Mouse (Mus musculus) T-cell, adult 66 days (primary cell): ENCODE measurements around the gene Sel1l3. TPM values are rescaled to one million over a fixed set of nuclear protein-coding genes. Genes with fewer than 3 reads are reported as not detected.

Experiments used
- total RNA-seq, 2 experiments: library from RNA; stranded (reverse); gene quantifications; 3 replicates in 1 of 2; 4 replicates in 1 of 2; pipeline ENCODE4 v1.2.4; 2023

Gene Sel1l3
- not detected for total RNA-seq

DNA sequence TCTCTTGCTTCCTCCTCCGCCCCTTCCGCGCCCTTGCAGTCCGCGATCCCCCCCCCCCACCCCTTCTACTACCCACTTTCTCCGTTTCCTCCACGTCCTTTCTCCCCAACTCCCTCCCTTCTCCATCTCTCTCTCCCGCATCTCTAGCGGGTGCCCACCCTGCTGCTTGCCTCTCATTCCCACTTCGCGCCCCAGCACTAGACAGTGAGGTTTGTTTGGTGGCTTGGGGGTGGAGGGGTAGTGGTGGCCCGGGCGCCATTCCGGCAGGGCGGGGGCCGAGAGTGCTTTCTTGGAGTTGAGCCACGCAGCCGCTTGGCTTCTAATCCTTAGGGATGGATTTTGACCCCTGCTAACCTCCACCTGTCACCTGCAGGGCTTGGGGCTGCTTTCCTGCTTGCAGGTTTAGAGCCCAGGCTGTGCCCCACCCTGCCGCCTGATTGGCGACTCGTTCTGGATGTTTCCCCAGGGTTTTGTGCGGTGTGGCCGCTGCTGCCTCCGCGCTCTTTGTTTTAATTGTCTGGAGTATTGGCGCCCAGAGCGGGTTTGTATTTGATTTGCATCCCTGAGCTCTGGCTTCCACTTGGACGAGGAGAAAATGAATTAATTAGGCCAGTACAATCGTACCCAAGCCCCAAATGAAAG lies at the start of gene Sel1l3:
Gene Sel1l3, minus strand, starts transcription at position 217 of the 642 bp plus-strand sequence.

Other genes starting within 250 kb of the Sel1l3 start
- not detected for gene Slc34a2, start 175.8 kb downstream of the Sel1l3 start, total RNA-seq
- gene Smim20, start 53.2 kb upstream of the Sel1l3 start, total RNA-seq = 10 to 100 TPM; 38.4 to 43.0 TPM